Mouse (Mus musculus) spleen, postnatal 4 days (tissue): ENCODE results near the gene C5ar1.

Source experiments
- DNase-seq, 2 experiments: peaks; one replicate each; pipeline ENCODE4 v3.0.0; 2022; ENCODE audit warnings: low spot score in 2 of 2

Gene C5ar1

GRCm38 (mm10) chr7:16221582-16222272 is 37.6 kb downstream of the C5ar1 start, which contains the start of gene Dhx34:
Gene Dhx34 (minus strand): TSS chr7:16222037.
- DNase-seq = peak; percentile 96 to 99

GRCm38 (mm10) chr7:16213986-16214385 is 45.4 kb downstream of the C5ar1 start:
- no peak for DNase-seq

GRCm38 (mm10) chr7:16213196-16213595 is 46.1 kb downstream of the C5ar1 start:
- DNase-seq = no peak

GRCm38 (mm10) chr7:16210862-16211365 is 48.4 kb downstream of the C5ar1 start:
- no peak for DNase-seq

- DNase-seq = no peak
Observed at GRCm38 (mm10) chr7:16208781-16209665, 50.3 kb downstream of the C5ar1 start.

GRCm38 (mm10) chr7:16207496-16207895 is 51.8 kb downstream of the C5ar1 start:
- DNase-seq = no peak

- DNase-seq = no peak
Observed at GRCm38 (mm10) chr7:16207076-16207475, 52.3 kb downstream of the C5ar1 start.

- DNase-seq = no peak
Observed at GRCm38 (mm10) chr7:16204791-16205190, 54.5 kb downstream of the C5ar1 start.

- DNase-seq = no peak
Observed at GRCm38 (mm10) chr7:16203505-16203903, 55.8 kb downstream of the C5ar1 start.

GRCm38 (mm10) chr7:16202756-16203504 is 56.4 kb downstream of the C5ar1 start:
- DNase-seq = no peak

GRCm38 (mm10) chr7:16201136-16201535 is 58.2 kb downstream of the C5ar1 start:
- DNase-seq = no peak

- no peak for DNase-seq
Observed at GRCm38 (mm10) chr7:16198540-16198939, 60.8 kb downstream of the C5ar1 start.

- DNase-seq = peak in 1 of 2 experiments; percentile 41
Observed at GRCm38 (mm10) chr7:16197166-16197565, 62.2 kb downstream of the C5ar1 start.
